Mouse (Mus musculus): ENCODE data around the gene Pde1c.

GRCm38 (mm10) chr6:56310318-56310717, 258.6 kb downstream of the Pde1c start:
- TF ChIP-seq POLR2A (IDR thresholded peaks at IDR 0.05; ENCODE audit: borderline replicate concordance, control insufficient read depth, low read depth, low read length) (no peak), CTCF (IDR thresholded peaks at IDR 0.05; ENCODE audit: control insufficient read depth, insufficient read depth, low read length) (no peak)
